In genomic region chr3:96194966-96195365, GRCm38 (mm10) we compare ENCODE assay signal across 16 mouse cellular contexts. TPM values are rescaled to one million over a fixed set of nuclear protein-coding genes. Genes with fewer than 3 reads are reported as not detected.
"Had no signal": no experiment of that assay in that cellular context is flagged by ENCODE, and none has a peak within 500 bp of the region (broad histone marks: within the 10 kb centered on the region; RNA-seq: fewer than 3 reads in every experiment).

No protein-coding gene starts in this region.

- H3K9ac ChIP-seq: limb, embryonic 13.5 days; liver, embryonic 14.5 days; midbrain, embryonic 15.5 days had no signal

- DNase-seq: kidney, adult 2 months; kidney, postnatal 25 days; layer of hippocampus, adult 9-11 months; layer of hippocampus, postnatal 36 days; left cerebral cortex, postnatal 4 days; lung, adult 2 months; lung, postnatal 36 days; right cerebral cortex, adult 18-20 months; spleen, adult 18-20 months had no signal

- H3K27ac ChIP-seq: limb, embryonic 13.5 days; liver, embryonic 14.5 days; midbrain, embryonic 15.5 days had no signal

- H3K4me3 ChIP-seq: limb, embryonic 13.5 days; midbrain, embryonic 15.5 days had no signal

- H3K9me3 ChIP-seq: midbrain, embryonic 15.5 days had no signal

- H3K4me2 ChIP-seq: limb, embryonic 13.5 days; midbrain, embryonic 11.5 days; midbrain, embryonic 15.5 days had no signal

- ATAC-seq: intestine, embryonic 16.5 days; lung, postnatal 0 days; midbrain, embryonic 15.5 days had no signal

- H3K27me3 ChIP-seq: limb, embryonic 13.5 days; midbrain, embryonic 15.5 days had no signal

RNA-seq across cellular contexts. Expression of gene Sv2a, which starts 14.0 kb away (rescaled TPM):
- total RNA-seq: monocyte, adult 5-6 weeks had no signal

RNA-seq across cellular contexts. Expression of gene Hist2h2ab, which starts 24.7 kb away (rescaled TPM):
- polyA plus RNA-seq: limb, embryonic 13.5 days had no signal
